Mouse (Mus musculus) gastrocnemius, postnatal 36 days (tissue): ENCODE data around the gene Thsd4. TPM values are rescaled to one million over a fixed set of nuclear protein-coding genes. Genes with fewer than 3 reads are reported as not detected.

Source experiments
- DNase-seq, 2 experiments: peaks; one replicate each; pipeline ENCODE4 v3.0.0; 2022
- intact Hi-C: fragments of 180-260 bp; cut with DNase I; formaldehyde crosslinking; loops from one replicate; pipeline ENCODE4 v1.15.1; 2025
- total RNA-seq, 2 experiments: library from RNA; stranded (reverse); gene quantifications; 2 replicates each; pipeline ENCODE4 v1.2.3; 2021

The Thsd4 gene
- total RNA-seq, 2 experiments from 2014 or later: 0.59 to 0.84 TPM

DNA sequence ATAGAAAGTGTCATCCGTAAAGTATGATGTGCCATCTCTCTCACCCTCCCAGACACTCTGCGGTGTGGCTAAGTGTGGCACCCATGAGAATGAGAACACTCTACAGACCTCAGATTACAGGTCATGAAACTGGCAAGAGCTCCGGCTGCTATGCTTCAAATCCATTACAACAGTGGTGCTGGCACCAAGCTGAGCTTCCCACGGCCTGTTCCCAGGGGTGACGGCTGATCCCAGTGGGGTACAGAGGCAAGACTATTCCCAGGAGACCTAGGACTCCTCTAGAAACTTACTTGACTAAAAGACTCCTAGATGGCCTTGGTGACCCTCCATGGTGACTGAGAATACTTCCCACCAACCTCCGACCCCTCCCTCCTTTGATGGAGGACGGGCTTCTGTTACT lies 209.2 kb downstream of the Thsd4 start:
- intact Hi-C loops: no loop called here
- no peak for DNase-seq

DNA sequence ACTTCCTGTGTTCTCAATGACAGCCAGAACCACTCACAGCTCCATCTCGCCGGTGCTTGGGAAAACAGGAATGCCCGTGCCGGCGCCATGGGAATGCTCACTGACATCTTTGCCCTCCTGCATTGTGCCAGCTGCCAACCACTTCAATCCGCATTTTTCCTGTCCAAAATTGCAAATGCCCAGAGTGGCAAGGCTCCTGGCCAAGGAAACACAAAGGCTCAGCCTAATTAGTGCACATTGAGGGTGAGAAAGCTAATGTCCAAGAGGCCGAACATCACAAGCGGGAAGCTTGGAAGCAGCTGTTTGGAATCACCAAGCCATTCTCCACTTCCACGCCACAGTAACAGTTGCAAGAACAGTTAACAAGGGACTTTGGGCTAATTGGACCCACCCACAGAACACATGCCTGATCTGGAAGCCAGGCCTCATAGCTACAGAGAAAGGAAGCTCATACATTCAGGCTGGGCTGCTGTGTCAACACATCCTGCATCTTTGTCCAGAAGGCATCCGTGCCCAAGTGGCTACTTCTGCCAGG lies 210.2 kb downstream of the Thsd4 start:
- DNase-seq: no peak
- intact Hi-C loops: no loop called here

DNA sequence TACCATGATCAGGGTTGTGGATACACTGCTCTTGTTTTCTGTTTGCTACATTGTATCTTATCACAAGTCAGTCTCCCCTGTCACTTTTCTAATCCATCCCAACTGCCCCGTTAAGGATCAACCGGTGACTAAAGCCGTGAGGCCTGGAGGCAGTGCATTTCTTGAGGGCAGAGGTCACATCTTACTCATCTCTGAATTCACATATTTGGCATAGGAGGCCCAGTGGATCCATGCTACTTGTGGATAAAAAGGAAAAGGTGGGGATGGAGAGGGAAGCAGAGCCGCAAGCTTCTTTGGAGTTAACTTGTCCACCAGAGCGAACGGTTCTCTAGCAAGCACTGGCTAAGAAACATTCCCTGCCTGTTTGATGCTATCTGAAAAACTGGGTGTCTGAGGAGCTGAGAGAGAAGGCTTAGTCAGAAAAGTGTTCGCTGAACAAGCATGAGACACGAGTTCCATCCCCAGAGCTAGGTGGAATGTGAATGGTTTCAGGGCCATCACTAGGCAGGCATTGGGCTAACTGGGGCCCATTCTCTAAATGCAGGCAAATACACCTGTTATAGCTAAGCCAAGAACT lies 211.0 kb downstream of the Thsd4 start:
- no peak for DNase-seq
- intact Hi-C loops: no loop called here

DNA sequence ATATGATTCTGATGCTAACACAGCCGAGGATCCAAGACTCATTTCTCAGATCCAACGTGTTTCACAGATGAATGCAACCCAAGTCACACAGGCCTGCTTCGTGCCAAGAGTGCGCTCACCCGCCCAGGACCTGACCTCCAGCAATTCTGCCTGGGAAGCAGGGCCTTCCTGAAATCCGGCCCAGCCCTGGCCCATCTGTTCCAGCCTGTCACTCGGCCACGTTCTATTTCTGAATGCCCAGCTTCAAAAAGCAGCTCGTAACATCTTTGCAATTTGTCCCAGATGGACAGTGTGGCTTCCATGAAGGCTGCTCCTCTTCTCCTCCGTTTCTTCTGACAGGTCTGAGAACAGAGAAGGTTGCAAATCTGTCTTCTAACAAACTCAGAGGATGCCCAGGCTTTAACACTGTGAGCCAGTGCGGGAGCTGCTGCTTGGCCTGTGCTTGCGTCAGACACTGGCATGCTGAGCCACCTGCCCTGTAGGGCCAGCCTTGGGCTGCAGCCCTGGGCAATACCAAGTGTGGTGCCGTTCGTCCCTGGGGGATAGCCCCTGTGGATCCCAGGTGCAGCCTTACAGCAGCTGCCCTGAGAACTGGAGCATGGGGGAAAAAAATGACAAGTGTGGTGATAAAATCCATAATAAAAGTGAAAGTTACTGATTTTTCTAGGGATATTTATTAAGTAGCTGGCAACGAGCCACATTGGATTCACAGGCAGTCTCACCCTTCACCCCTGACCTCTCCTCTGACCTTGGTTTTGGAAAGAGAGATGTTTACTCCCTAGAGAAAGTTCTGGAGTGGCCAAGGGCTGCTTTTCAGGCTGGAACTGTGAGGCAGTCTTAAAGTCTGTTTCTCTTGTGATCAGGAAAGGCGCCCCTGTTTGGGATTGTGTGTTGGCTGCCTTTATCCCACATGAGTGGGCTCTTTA lies 211.8 kb downstream of the Thsd4 start:
- intact Hi-C loops: no loop called here
- DNase-seq: peak; percentile 75 to 78

DNA sequence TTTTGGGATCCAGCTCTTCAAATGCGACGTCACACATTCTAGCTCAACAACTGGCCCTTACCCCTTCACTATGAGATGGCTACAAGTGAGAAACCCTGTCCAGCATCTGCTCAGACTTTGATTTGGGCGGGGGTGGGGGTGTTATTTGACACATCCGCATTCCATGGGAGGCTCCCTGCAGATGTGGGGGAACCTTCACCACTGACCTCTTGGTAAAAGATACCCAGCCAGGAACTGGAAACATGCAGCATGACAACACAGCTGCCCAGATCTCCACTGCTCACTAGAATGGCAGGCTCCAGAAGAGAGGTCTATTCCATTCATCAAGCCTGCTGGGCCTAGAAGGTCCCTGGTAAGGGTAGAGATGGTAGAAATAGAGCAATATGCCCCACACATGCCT lies 213.7 kb downstream of the Thsd4 start:
- no peak for DNase-seq
- intact Hi-C loops: no loop called here

DNA sequence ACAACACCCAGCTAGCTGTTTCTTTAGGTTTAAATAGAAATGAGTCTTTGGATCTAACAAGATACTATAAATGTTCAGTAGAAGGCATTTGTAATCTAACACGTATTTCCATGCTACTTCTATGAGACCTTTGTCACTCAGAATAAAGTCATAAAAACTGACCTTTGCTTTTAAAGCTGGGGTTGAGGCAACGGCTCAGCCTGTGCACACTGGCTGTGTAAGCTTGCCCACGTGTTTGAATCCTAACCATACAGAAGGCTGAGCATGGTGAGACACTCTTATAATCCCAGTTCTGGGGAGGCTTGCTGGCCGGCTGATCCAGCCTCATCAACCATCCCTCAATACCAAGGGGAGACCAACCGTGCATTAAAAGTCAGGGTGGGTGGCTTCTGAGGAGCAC lies 214.4 kb downstream of the Thsd4 start:
- intact Hi-C loops: no loop called here
- DNase-seq: no peak

DNA sequence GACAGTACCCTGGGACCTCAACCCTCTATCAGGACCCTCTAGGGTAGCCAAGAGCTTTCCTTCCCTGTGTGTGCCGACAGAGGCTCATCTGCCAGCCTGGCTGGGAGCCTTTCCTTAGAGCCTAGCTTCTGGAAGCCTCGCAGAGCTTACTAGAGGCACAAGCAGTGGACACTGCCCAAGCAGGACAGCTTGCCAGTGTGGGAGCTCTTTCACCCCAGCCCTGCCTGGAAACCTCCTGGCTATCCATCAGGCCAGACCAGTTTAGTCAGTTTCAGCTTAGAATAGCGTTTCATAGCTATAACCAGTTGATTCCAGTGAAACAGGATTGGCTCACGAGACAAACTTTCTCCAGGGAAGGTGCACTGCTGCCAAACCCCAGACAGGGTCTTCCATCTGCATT lies 215.6 kb downstream of the Thsd4 start:
- no peak for DNase-seq
- intact Hi-C loops: no loop called here

DNA sequence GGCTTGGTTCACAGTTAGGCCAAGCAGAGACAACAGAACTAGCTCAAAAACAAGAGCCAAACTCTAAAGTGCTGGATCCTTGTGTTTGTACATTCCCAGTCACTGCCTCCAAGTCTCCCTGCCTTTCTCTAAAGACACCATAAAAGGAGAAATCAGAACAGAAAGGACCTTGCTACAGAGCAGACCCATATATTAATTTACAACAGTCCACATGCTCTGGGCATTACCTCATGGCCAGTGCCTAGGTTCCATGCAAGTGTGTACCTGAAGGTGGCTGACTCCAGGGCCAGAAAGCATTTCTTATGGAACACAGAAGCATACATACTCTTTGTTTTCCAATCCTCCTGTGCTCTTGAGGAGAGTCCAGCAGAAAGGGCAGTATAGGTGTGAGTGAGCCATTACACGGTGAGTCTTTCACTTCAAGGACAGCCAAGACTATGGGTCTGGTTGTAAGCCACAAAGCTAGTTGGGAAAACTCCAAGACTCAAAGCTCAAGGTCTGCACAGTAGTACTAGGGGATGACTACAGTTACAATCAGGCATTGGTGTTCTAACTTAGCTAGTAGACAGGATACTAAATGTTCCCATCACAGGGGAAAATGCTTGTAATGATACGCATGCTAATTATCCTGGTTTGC lies 216.5 kb downstream of the Thsd4 start:
- intact Hi-C loops: no loop called here
- no peak for DNase-seq

DNA sequence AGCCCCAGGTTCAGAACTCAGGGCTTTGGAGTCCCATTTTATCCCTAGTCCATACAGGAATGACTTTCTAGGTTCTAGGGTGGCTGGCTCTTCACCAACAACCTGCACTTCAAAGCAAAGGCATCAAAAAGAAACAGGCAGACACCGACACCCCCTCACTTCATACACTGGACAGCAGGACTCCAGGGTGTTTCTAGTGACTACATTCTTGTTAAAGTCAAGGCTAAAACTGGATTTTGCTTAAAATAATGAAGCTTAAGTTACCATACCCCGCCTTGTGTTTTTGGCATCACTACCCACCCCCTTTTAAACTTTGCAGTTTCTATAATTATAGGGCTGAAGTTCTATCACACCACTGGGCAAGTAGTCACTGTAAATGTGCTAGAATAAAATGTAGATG lies 225.6 kb downstream of the Thsd4 start:
- no peak for DNase-seq
- intact Hi-C loops: no loop called here

DNA sequence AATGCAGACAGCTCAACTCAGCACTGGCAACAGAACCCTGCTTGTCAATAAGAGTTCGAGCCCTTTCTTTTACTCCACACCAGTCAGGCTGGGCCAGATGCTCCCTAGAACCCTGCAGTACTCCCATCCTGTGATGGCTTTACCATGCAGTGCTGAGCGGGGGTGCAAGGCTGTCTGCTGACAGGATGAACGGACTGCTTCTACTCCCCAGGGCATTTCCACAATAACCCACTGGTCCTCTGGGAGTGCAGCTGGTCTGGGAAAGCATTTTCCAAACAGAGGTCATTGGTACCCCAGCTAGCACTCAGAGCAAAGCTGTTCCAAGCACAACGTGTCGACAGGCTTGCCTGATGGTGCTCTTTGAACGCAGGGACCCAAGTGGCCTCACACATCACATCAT lies 226.6 kb downstream of the Thsd4 start:
- intact Hi-C loops: no loop called here
- no peak for DNase-seq

DNA sequence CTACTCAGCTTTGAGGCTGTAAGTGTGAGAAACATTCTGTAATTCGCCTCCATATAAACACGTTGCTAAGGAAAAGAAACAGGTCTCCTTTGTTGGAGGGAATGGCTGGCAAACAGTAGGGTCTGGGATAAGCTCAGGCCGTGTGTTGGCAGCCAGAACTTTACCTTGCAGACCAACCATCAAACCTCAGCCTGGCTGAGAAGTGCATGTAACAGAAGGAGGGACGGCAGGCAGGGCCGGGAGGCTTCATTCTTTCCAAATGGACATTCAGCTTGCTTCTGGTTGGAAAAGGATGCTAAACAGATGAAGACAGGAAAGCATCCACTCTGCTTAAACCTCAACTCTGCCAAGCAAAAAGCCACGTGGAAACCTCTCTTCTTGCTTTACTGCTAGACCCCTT lies 228.7 kb downstream of the Thsd4 start:
- intact Hi-C loops: no loop called here
- DNase-seq: no peak

DNA sequence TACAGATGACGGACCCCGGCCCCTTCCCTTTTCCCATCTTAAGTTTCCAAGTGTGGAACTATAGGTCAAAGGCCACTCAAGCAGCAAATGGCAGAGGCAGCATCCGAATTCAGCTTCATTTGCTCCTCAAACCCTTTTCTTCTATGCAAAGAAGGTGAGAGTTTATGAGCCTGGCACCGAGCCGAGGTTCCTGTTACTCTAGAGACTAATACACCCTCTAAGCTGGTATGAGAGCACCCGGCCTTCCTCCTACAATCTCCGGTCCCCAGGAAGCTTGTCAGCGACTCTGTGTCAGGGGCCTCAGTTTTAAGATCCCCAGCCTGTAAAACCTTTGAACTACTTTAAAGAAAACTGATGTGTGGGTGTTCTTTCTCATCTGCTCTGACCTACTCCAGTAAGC lies 231.1 kb downstream of the Thsd4 start:
- intact Hi-C loops: no loop called here
- no peak for DNase-seq

DNA sequence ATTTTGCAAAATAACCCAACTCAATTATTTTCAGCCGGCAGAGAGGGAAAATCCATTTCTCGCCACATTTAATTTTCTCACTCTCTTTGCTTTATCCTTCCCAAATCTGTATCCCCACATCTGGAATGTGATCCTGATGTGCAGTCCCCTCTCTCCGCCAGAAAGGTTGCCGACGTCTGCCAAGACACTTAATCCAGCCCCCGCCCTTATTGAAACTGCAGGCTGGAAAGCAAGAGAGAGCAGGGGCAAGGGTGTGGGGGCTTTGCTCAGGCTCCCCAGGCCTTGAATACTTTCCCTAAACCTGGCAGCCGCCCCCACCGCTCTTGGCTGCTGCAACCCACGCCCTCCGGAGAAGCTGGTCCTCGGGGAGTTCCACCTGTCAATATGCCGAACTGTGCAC lies 233.1 kb downstream of the Thsd4 start:
- intact Hi-C loops: no loop called here
- DNase-seq: no peak

DNA sequence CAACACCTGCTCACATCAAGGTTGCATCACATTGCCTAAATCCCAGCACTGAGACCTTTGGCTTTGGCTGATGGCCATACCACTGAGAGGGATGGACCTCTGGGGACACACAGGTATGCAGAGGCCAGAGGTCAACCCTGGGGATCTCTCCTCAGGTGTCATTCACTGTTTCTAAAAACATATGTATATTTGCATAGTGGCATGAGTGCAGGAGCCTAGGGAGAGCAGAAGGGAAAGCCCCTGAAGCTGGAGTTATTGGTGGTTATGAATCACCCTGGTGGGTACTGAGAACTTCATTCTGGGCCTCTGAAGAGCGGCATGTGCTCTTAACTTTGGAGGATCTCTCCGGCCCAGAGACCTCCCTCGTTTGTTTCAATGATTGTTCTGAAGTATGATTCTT lies 235.5 kb downstream of the Thsd4 start:
- intact Hi-C loops: no loop called here
- DNase-seq: no peak

DNA sequence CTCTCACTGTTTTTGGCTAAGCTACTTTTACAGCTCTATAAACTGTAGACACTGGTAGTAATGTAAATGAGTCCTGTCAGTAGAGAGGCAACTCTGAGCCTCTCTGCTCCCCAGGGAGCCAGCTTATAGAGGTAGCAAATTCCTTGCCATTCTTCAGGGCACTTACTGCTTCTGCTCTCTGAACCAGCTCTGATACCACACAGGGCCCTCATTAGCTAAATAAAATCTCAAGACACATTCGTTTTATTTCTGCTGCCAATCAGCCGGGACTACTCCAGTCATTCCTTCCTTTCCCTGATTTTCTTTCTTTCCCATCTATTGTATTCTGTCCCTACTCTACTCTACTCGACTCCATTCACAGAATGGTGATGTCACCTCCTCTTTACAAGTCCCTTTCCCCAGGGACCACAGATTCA lies 236.8 kb downstream of the Thsd4 start:
- intact Hi-C loops: no loop called here
- no peak for DNase-seq

DNA sequence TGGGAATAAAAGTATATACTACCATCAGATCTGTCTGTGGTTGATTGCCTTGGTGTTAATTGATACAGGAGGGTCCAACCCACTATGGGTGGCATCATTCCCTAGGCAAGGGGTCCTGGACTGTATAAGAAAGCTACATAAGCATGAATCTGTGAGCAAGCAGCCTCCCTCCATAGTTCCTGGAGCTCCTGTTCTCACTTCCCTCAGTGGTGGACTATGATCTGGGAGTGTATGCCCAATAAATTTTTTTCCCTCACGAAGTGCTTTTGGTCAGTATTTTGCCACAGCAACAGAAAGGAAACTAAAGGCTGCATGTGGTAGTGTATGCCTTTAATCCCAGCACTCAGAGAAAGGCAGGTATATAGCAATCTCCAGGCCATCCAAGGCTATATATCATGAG lies 237.5 kb downstream of the Thsd4 start:
- intact Hi-C loops: no loop called here

DNA sequence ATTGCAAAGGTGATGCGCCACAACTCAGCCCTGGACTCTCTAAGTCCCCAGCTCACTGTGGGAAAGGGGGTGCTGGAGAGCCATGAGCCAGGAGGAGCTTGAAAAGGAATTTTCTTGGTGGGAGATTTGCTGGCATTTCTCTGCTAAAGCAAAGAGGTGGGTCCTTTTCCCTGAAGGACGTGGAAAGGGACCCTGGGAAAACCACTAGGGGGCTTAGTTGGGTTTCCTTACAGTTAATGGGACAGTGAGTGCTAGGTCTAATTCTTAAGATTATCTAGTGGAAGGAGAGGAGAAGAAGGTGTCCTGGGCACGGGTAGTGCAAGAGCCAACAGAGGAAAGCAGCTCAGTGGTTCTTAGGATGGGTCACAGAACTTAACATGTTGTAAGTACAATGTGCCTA lies 238.3 kb downstream of the Thsd4 start:
- DNase-seq: no peak
- intact Hi-C loops: no loop called here

More for the DNA sequence above, 237.5 kb downstream of the Thsd4 start:
- DNase-seq: no peak

DNA sequence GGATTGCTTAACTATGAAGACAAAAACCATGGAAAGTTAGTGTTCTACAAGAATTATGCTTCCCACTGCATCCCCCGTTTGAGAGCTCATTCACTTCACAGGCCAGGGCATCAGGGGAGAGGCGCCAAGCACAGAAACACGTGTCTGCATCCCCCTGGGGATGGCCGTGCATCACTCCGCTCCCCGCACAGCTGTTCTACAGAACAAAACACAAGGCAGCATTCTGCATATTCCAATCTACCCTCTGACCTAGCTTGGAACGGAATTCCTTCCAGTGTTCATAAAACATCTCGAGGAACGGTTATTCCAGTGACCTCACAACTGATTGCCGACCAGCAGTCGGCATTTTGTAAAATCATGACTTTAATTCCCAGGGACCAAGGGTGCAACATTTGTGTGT lies 240.6 kb downstream of the Thsd4 start:
- DNase-seq: peak in 1 of 2 experiments; percentile 24
- intact Hi-C loops: no loop called here

DNA sequence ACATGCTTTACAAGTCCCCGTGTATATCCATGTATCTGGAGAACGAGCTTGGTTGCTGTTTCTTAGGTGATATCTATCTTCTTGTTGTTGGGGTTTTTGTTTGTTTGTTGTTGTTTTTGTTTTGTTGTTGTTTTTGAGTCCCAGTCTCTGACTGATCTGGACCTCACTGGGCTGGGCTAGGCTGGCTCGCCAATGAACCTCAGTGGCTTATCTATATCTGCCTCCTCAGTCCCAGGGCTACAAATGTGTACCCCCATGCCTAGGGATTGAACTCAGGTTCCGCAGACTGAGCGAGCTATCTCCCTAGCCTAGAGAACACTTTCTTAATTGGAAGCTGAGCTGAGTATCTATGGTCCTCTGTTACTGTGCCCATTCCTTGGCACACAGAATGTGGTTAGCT lies 241.1 kb downstream of the Thsd4 start:
- intact Hi-C loops: no loop called here
- no peak for DNase-seq

DNA sequence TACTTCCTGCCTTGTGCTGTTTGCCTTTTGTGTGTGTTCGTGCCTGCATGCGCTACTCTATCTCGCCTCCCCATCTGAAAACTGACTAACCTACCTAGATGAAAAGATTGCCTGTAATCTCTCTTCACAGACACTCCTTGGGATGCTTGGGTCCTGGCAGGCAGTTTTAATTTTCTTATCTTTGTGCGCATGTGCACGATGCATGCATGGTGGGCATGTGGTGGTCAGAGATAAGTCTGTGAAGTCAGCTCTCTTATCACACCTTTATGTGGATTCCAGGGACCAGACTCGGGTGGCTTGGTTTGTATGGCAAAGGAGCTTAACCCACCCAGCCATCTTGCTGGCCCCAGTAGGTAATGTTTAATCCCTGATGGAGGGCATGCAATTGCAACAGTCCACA lies 242.3 kb downstream of the Thsd4 start:
- intact Hi-C loops: no loop called here
- no peak for DNase-seq

DNA sequence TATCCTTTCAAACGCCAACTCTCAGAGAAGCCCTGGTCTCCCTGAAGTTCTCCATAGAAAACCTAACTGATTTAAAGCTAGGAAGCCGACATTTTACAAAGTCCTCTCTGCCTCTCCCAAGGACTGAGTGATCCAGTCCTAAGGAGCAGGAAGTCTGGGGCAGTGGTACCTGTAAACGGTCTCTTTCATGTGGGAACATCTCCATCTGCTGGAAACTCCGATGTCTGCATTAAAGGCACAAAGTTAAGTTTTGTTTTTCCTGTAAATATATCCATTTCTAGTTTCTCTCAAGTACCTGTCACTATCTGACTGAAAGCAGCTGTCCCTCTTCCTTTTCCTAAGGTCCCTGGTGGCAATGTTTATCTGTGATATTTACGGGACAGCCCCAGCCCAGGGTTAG lies 245.5 kb downstream of the Thsd4 start:
- intact Hi-C loops: no loop called here
- DNase-seq: no peak
